Mouse (Mus musculus): ENCODE results near the gene Zbp1. TPM values are rescaled to one million over a fixed set of nuclear protein-coding genes. Genes with fewer than 3 reads are reported as not detected.

Zbp1 gene
- polyA plus RNA-seq, 1 experiment from 2014 or later: not detected

DNA sequence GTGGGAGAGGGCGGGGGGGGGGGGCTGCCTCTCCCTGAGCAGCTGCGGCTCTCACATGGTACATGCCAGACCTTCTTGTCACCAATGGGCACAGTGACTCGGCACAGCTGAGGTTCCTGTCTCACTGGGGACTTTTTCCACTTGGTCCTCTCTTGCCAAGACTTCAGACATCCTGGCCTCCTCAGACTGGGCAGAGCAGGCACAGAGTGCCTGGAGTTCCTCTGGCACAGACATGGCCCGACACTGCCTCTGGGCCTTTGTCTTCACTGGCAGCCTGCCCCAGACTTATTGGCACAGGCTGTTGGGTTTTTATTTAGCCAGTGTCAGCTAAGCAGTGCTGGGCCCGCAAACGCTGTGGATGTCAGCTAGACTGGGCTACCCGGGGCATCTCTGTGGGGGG, 38.9 kb upstream of the Zbp1 start:
- H3K9me3 ChIP-seq (ENCODE audit: control insufficient read depth, low read length): no peaks in the 10 kb centered on the region
- H3K4me2 ChIP-seq (replicated peaks; ENCODE audit: low read depth, low read length): no peak overlapping the region
- no peak overlapping the region for H3K4me3 ChIP-seq (ENCODE audit: low read length)
- no peak for ATAC-seq (ENCODE audit: low FRiP score, low TSS enrichment)
- 66% methylated on average over 7 of the region's 7 CpGs for WGBS
- no peak overlapping the region for H3K27ac ChIP-seq (ENCODE audit: low read depth, low read length)
- no peaks in the 10 kb centered on the region for H3K27me3 ChIP-seq (ENCODE audit: control insufficient read depth, insufficient read depth, low read length)
- H3K9ac ChIP-seq (ENCODE audit: low read depth, low read length): no peak overlapping the region
- H3K36me3 ChIP-seq (ENCODE audit: control insufficient read depth, insufficient read depth, low read length): no peaks in the 10 kb centered on the region
- H3K4me1 ChIP-seq (ENCODE audit: control insufficient read depth, insufficient read depth, low read length): peaks cover 77% of the 10 kb centered on the region

DNA sequence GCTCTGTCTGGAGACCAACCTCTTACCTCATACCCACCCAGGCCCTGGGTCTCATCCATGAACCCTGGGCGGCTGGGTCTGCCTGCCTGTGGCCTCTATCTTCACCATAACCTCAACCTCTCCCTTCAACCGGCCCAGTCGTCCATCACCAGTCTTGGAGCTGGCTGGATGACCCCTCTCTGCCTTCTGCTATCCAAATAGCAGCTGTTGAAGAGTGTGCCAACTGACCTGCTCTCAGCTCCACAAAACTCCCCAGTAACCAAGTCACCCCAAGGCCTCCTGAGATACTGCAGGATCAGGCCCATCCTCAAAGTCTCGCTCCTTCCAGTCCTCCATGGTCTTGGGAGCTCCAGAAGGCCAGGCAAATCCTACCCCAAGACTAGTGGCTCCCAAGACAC, 37.8 kb upstream of the Zbp1 start:
- ATAC-seq (ENCODE audit: low FRiP score, low TSS enrichment): no peak
- WGBS: 61% methylated on average over 4 of the region's 4 CpGs
- no peak overlapping the region for H3K4me2 ChIP-seq (replicated peaks; ENCODE audit: low read depth, low read length)
- no peak overlapping the region for H3K9ac ChIP-seq (ENCODE audit: low read depth, low read length)
- peaks cover 78% of the 10 kb centered on the region for H3K4me1 ChIP-seq (ENCODE audit: control insufficient read depth, insufficient read depth, low read length)
- no peaks in the 10 kb centered on the region for H3K27me3 ChIP-seq (ENCODE audit: control insufficient read depth, insufficient read depth, low read length)
- no peak overlapping the region for H3K4me3 ChIP-seq (ENCODE audit: low read length)
- H3K27ac ChIP-seq (ENCODE audit: low read depth, low read length): peak overlapping the region; percentile 42; the same call in 1 of the 2 replicates
- no peaks in the 10 kb centered on the region for H3K9me3 ChIP-seq (ENCODE audit: control insufficient read depth, low read length)
- H3K36me3 ChIP-seq (ENCODE audit: control insufficient read depth, insufficient read depth, low read length): no peaks in the 10 kb centered on the region

DNA sequence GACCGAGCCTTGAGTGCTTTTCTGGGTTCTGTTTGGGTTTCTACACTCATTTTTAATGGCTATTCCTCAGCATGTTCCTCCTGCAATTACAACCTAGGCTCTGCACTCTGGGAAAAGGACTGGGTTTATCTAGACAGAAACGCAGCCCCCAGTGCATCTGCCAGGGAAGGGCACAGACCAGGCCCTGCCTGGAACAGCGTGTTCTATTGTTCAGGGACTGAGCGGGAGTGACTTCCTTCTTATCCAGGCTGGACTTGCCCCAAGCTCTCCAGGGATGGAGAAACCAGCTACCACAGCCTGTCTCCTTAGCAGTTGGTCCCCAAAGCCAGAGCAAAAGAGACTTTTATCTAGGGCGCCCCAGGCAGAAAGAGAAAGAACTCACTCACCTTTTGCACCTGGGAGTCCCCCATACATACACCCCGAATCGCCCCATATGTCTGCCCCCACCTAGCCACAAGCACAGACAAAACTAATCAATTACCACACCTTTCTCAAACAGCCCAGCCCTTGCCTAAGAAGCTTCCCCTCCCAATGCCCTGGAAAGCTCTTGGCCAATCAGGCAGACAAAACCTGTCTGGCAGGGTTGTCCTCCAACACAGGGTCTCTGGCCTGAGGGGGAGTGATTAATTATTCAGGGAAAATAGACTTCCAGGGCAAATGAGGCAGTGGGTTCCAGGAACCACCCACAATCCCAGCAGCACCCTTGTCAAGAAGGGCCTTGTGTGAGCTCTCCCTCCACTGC, 37.3 kb upstream of the Zbp1 start:
- no peak overlapping the region for H3K4me3 ChIP-seq (ENCODE audit: low read length)
- 73% methylated on average over 7 of the region's 7 CpGs for WGBS
- H3K9ac ChIP-seq (ENCODE audit: low read depth, low read length): no peak overlapping the region
- no peaks in the 10 kb centered on the region for H3K36me3 ChIP-seq (ENCODE audit: control insufficient read depth, insufficient read depth, low read length)
- peak overlapping the region; percentile 43; the same call in 1 of the 2 replicates for H3K27ac ChIP-seq (ENCODE audit: low read depth, low read length)
- H3K4me1 ChIP-seq (ENCODE audit: control insufficient read depth, insufficient read depth, low read length): peaks cover 78% of the 10 kb centered on the region
- H3K4me2 ChIP-seq (replicated peaks; ENCODE audit: low read depth, low read length): no peak overlapping the region
- H3K27me3 ChIP-seq (ENCODE audit: control insufficient read depth, insufficient read depth, low read length): no peaks in the 10 kb centered on the region
- H3K9me3 ChIP-seq (ENCODE audit: control insufficient read depth, low read length): no peaks in the 10 kb centered on the region
- ATAC-seq (ENCODE audit: low FRiP score, low TSS enrichment): no peak

GRCm38 (mm10) chr2:173253761-173254662, 35.3 kb upstream of the Zbp1 start:
- Histone ChIP-seq H3K4me3 (ENCODE audit: low read length) (no peak overlapping the region), H3K27ac (ENCODE audit: low read depth, low read length) (peak overlapping the region; percentile 18; the same call in 1 of the 2 replicates), H3K9ac (ENCODE audit: low read depth, low read length) (peak overlapping the region; percentile 25; the same call in 1 of the 2 replicates), H3K36me3 (ENCODE audit: control insufficient read depth, insufficient read depth, low read length) (no peaks in the 10 kb centered on the region), H3K9me3 (ENCODE audit: control insufficient read depth, low read length) (no peaks in the 10 kb centered on the region), H3K27me3 (ENCODE audit: control insufficient read depth, insufficient read depth, low read length) (no peaks in the 10 kb centered on the region), H3K4me1 (ENCODE audit: control insufficient read depth, insufficient read depth, low read length) (peaks cover 85% of the 10 kb centered on the region), H3K4me2 (replicated peaks; ENCODE audit: low read depth, low read length) (0 out of 2 replicates have a peak overlapping the region, but pooled peaks have one; percentile 17)
- no peak for ATAC-seq (ENCODE audit: low FRiP score, low TSS enrichment)
- 19% methylated on average over 26 of the region's 26 CpGs for WGBS

DNA sequence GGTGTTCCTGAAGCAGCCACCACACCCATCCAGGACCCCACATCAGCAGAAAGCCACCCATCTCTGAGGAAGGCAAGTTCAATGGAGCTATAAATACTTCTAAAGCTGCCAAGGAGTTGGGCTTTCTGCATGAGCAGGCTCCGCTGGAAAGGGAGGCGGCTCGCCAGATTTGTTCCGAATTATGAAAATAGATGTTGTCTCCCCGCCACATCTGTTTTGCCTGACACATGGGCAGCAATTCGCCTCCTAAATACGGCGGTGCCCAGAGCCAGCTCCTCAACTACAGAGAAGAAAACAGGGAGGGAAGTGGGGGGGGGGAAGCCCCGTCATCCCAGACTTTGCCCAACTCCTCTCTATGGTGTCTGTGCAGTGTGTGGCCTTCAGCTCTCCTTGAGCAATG, 33.0 kb upstream of the Zbp1 start:
- Histone ChIP-seq H3K9me3 (ENCODE audit: control insufficient read depth, low read length) (no peaks in the 10 kb centered on the region), H3K27ac (ENCODE audit: low read depth, low read length) (no peak overlapping the region), H3K36me3 (ENCODE audit: control insufficient read depth, insufficient read depth, low read length) (no peaks in the 10 kb centered on the region), H3K27me3 (ENCODE audit: control insufficient read depth, insufficient read depth, low read length) (no peaks in the 10 kb centered on the region), H3K9ac (ENCODE audit: low read depth, low read length) (no peak overlapping the region), H3K4me1 (ENCODE audit: control insufficient read depth, insufficient read depth, low read length) (peaks cover 90% of the 10 kb centered on the region), H3K4me3 (ENCODE audit: low read length) (no peak overlapping the region), H3K4me2 (replicated peaks; ENCODE audit: low read depth, low read length) (no peak overlapping the region)
- 50% methylated on average over 9 of the region's 9 CpGs for WGBS
- no peak for ATAC-seq (ENCODE audit: low FRiP score, low TSS enrichment)

GRCm38 (mm10) chr2:173251133-173251532, 32.4 kb upstream of the Zbp1 start:
- no peaks in the 10 kb centered on the region for H3K27me3 ChIP-seq (ENCODE audit: control insufficient read depth, insufficient read depth, low read length)
- no peak overlapping the region for H3K27ac ChIP-seq (ENCODE audit: low read depth, low read length)
- H3K4me2 ChIP-seq (replicated peaks; ENCODE audit: low read depth, low read length): no peak overlapping the region
- WGBS: 34% methylated on average over 7 of the region's 7 CpGs
- no peak; the same call in 1 of the 2 replicates for ATAC-seq (ENCODE audit: low FRiP score, low TSS enrichment)
- H3K4me1 ChIP-seq (ENCODE audit: control insufficient read depth, insufficient read depth, low read length): peaks cover 91% of the 10 kb centered on the region
- no peaks in the 10 kb centered on the region for H3K9me3 ChIP-seq (ENCODE audit: control insufficient read depth, low read length)
- no peaks in the 10 kb centered on the region for H3K36me3 ChIP-seq (ENCODE audit: control insufficient read depth, insufficient read depth, low read length)
- H3K9ac ChIP-seq (ENCODE audit: low read depth, low read length): no peak overlapping the region
- no peak overlapping the region for H3K4me3 ChIP-seq (ENCODE audit: low read length)

DNA sequence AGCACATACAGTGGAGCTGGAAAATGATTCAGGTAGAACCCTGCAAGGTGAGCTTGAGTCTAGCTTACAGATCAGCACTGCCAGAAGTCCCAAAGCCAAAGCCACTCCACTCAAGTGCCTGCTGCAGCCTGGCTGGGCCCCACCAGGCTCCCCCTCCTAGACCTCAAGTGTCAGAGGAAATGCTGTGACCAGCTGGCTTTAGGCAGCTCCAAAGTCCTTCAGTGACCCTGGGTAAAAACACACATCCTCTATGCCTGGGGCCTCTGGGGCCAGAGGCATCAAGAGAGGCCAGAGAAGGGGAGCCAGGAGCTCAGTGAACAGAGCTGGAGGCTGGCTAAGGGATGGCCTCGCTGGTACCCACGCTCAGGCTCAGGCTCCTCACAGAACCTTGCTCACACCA, 31.7 kb upstream of the Zbp1 start:
- no peak for ATAC-seq (ENCODE audit: low FRiP score, low TSS enrichment)
- no peaks in the 10 kb centered on the region for H3K9me3 ChIP-seq (ENCODE audit: control insufficient read depth, low read length)
- peaks cover 94% of the 10 kb centered on the region for H3K4me1 ChIP-seq (ENCODE audit: control insufficient read depth, insufficient read depth, low read length)
- 32% methylated on average over 2 of the region's 2 CpGs for WGBS
- H3K4me3 ChIP-seq (ENCODE audit: low read length): no peak overlapping the region
- no peaks in the 10 kb centered on the region for H3K36me3 ChIP-seq (ENCODE audit: control insufficient read depth, insufficient read depth, low read length)
- no peak overlapping the region for H3K9ac ChIP-seq (ENCODE audit: low read depth, low read length)
- no peak overlapping the region for H3K4me2 ChIP-seq (replicated peaks; ENCODE audit: low read depth, low read length)
- H3K27me3 ChIP-seq (ENCODE audit: control insufficient read depth, insufficient read depth, low read length): no peaks in the 10 kb centered on the region
- H3K27ac ChIP-seq (ENCODE audit: low read depth, low read length): no peak overlapping the region

DNA sequence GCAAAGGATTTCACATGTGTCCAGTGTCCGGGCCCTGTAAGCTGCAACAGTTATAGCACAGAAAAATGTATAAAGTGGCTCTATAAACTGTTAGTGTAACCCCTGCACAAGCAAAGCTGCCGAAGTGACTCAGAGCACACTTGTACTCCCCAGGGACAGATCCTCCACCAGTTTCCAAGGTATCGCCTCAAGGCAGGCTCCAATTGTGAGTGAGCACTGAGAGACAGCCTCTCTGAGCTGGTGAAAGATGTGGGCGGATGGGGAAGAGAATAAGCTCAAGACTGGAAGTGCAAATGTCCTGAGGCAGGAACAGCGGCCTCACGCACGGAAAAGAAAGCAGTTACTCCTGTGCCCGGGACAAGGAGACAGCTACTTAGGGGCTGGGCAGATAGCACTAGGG, 31.2 kb upstream of the Zbp1 start:
- 69% methylated on average over 8 of the region's 8 CpGs for WGBS
- H3K9me3 ChIP-seq (ENCODE audit: control insufficient read depth, low read length): no peaks in the 10 kb centered on the region
- no peak overlapping the region for H3K4me3 ChIP-seq (ENCODE audit: low read length)
- H3K27ac ChIP-seq (ENCODE audit: low read depth, low read length): no peak overlapping the region
- H3K27me3 ChIP-seq (ENCODE audit: control insufficient read depth, insufficient read depth, low read length): no peaks in the 10 kb centered on the region
- H3K4me1 ChIP-seq (ENCODE audit: control insufficient read depth, insufficient read depth, low read length): peaks cover 91% of the 10 kb centered on the region
- H3K9ac ChIP-seq (ENCODE audit: low read depth, low read length): no peak overlapping the region
- no peaks in the 10 kb centered on the region for H3K36me3 ChIP-seq (ENCODE audit: control insufficient read depth, insufficient read depth, low read length)
- H3K4me2 ChIP-seq (replicated peaks; ENCODE audit: low read depth, low read length): no peak overlapping the region
- no peak for ATAC-seq (ENCODE audit: low FRiP score, low TSS enrichment)

- 23% methylated on average over 3 of the region's 3 CpGs for WGBS
- Histone ChIP-seq H3K9ac (ENCODE audit: low read depth, low read length) (no peak overlapping the region), H3K4me2 (replicated peaks; ENCODE audit: low read depth, low read length) (no peak overlapping the region), H3K27ac (ENCODE audit: low read depth, low read length) (no peak overlapping the region), H3K36me3 (ENCODE audit: control insufficient read depth, insufficient read depth, low read length) (no peaks in the 10 kb centered on the region), H3K4me1 (ENCODE audit: control insufficient read depth, insufficient read depth, low read length) (peaks cover 85% of the 10 kb centered on the region), H3K27me3 (ENCODE audit: control insufficient read depth, insufficient read depth, low read length) (no peaks in the 10 kb centered on the region), H3K9me3 (ENCODE audit: control insufficient read depth, low read length) (no peaks in the 10 kb centered on the region), H3K4me3 (ENCODE audit: low read length) (no peak overlapping the region)
- ATAC-seq (ENCODE audit: low FRiP score, low TSS enrichment): no peak
Measured at GRCm38 (mm10) chr2:173249386-173249785, 30.7 kb upstream of the Zbp1 start.

Measured in kidney, embryonic 14.5 days (tissue).